Mouse (Mus musculus) B cell, adult 2 months (primary cell): ENCODE data around the gene Pmp22.

Experiments used
- DNase-seq, 2 experiments: peaks; one replicate each; pipeline ENCODE4 v3.0.0; 2022

The Pmp22 gene

GRCm38 (mm10) chr11:63128784-63129183, at the start of gene Pmp22:
Pmp22 (plus strand) TSS chr11:63128982.
- DNase-seq = no peak

GRCm38 (mm10) chr11:63084536-63084935, 44.2 kb upstream of the Pmp22 start:
- peak; percentile 15 to 23 for DNase-seq

- DNase-seq = no peak
Observed at GRCm38 (mm10) chr11:63088672-63089071, 40.1 kb upstream of the Pmp22 start.

- no peak for DNase-seq
Observed at GRCm38 (mm10) chr11:63090210-63090609, 38.6 kb upstream of the Pmp22 start.

GRCm38 (mm10) chr11:63090986-63091385, 37.8 kb upstream of the Pmp22 start:
- no peak for DNase-seq

- DNase-seq = no peak
Observed at GRCm38 (mm10) chr11:63092271-63092670, 36.5 kb upstream of the Pmp22 start.

- no peak for DNase-seq
Observed at GRCm38 (mm10) chr11:63093601-63094000, 35.2 kb upstream of the Pmp22 start.

- DNase-seq = no peak
Observed at GRCm38 (mm10) chr11:63094496-63094895, 34.3 kb upstream of the Pmp22 start.

GRCm38 (mm10) chr11:63098016-63098415, 30.8 kb upstream of the Pmp22 start:
- DNase-seq = no peak

GRCm38 (mm10) chr11:63099390-63099789, 29.4 kb upstream of the Pmp22 start:
- DNase-seq = no peak

GRCm38 (mm10) chr11:63103256-63103655, 25.5 kb upstream of the Pmp22 start:
- no peak for DNase-seq

- no peak for DNase-seq
Observed at GRCm38 (mm10) chr11:63104026-63104425, 24.8 kb upstream of the Pmp22 start.

- no peak for DNase-seq
Observed at GRCm38 (mm10) chr11:63109230-63109775, 19.5 kb upstream of the Pmp22 start.

GRCm38 (mm10) chr11:63110329-63110728, 18.5 kb upstream of the Pmp22 start:
- DNase-seq = no peak

- DNase-seq = no peak
Observed at GRCm38 (mm10) chr11:63114807-63115641, 13.8 kb upstream of the Pmp22 start.

- DNase-seq = no peak
Observed at GRCm38 (mm10) chr11:63116652-63117051, 12.1 kb upstream of the Pmp22 start.

- DNase-seq = no peak
Observed at GRCm38 (mm10) chr11:63117266-63117665, 11.5 kb upstream of the Pmp22 start.

GRCm38 (mm10) chr11:63119791-63120190, 9.0 kb upstream of the Pmp22 start:
- DNase-seq = no peak

- DNase-seq = no peak
Observed at GRCm38 (mm10) chr11:63122249-63122648, 6.5 kb upstream of the Pmp22 start.

GRCm38 (mm10) chr11:63122776-63123350, 5.9 kb upstream of the Pmp22 start:
- DNase-seq = no peak

GRCm38 (mm10) chr11:63124316-63124715, 4.5 kb upstream of the Pmp22 start:
- DNase-seq = peak in 1 of 2 experiments; percentile 10

GRCm38 (mm10) chr11:63125832-63126456, 2.8 kb upstream of the Pmp22 start:
- no peak for DNase-seq

- DNase-seq = no peak
Observed at GRCm38 (mm10) chr11:63126976-63127375, 1.8 kb upstream of the Pmp22 start.

GRCm38 (mm10) chr11:63127513-63127912, 1.3 kb upstream of the Pmp22 start:
- DNase-seq = no peak
